ENCODE assay signal across 7 mouse cellular contexts in genomic region chr10:53502875-53503816, GRCm38 (mm10).
DNase-seq lines count a peak whose midpoint lies in the region; ATAC-seq and TF ChIP-seq lines count a peak whose summit lies in the region.

No protein-coding gene starts in this region.

- peaks cover 11 to 15% of the 10 kb centered on the region in 2 experiments; a peak in 3 of 4 replicates for H3K4me1 ChIP-seq in heart, embryonic 14.5 days (ENCODE audit: control insufficient read depth in 2 of 2, insufficient read depth in 2 of 2, low read length in 2 of 2)
- peaks cover 4% of the 10 kb centered on the region for H3K4me1 ChIP-seq in liver, postnatal 0 days (ENCODE audit: insufficient read depth)
- no peaks in the 10 kb centered on the region for H3K4me1 ChIP-seq in stomach, postnatal 0 days (replicated peaks; ENCODE audit: control insufficient read depth, insufficient read depth)

- H3K36me3 ChIP-seq in heart, embryonic 14.5 days (ENCODE audit: control insufficient read depth, insufficient read depth, low read length), result no peaks in the 10 kb centered on the region
- no peaks in the 10 kb centered on the region for H3K36me3 ChIP-seq in liver, postnatal 0 days (replicated peaks; ENCODE audit: insufficient read depth, low read length)
- H3K36me3 ChIP-seq in stomach, postnatal 0 days (ENCODE audit: control insufficient read depth, insufficient read depth, low read length), result no peaks in the 10 kb centered on the region

- no peaks in the 10 kb centered on the region for H3K27me3 ChIP-seq in heart, embryonic 14.5 days (ENCODE audit: control insufficient read depth, insufficient read depth, low read length)
- H3K27me3 ChIP-seq in liver, postnatal 0 days (ENCODE audit: insufficient read depth, low read length), result no peaks in the 10 kb centered on the region
- no peaks in the 10 kb centered on the region for H3K27me3 ChIP-seq in stomach, postnatal 0 days (ENCODE audit: control insufficient read depth, insufficient read depth, low read length)

- peak; percentile 72 for ATAC-seq in heart, embryonic 14.5 days (ENCODE audit: insufficient number of reproducible peaks, insufficient read depth, low FRiP score, low read depth)
- ATAC-seq in liver, postnatal 0 days, result peak; percentile 31; the same call in 1 of the 2 replicates
- no peak for ATAC-seq in stomach, postnatal 0 days (ENCODE audit: low FRiP score, low TSS enrichment)

- peak overlapping the region; percentile 77 to 84 for H3K27ac ChIP-seq in heart, embryonic 14.5 days (replicated peaks in 1 of 2; ENCODE audit: control insufficient read depth in 1 of 2, insufficient read depth in 1 of 2, low read depth in 2 of 2, low read length in 2 of 2)
- H3K27ac ChIP-seq in liver, postnatal 0 days (ENCODE audit: low read depth), result no peak overlapping the region
- H3K27ac ChIP-seq in stomach, postnatal 0 days (replicated peaks), result peak overlapping the region; percentile 31; the same call in 1 of the 2 replicates

- peak overlapping the region; percentile 59 for H3K4me2 ChIP-seq in heart, embryonic 14.5 days (ENCODE audit: low read length)
- peak overlapping the region; percentile 56 for H3K4me2 ChIP-seq in liver, postnatal 0 days (ENCODE audit: low read depth, low read length)
- 0 out of 2 replicates have a peak overlapping the region, but pooled peaks have one; percentile 23 for H3K4me2 ChIP-seq in stomach, postnatal 0 days (replicated peaks; ENCODE audit: low read depth)

- 23% methylated on average over 21 of the region's 21 CpGs for WGBS in heart, embryonic 14.5 days
- WGBS in liver, postnatal 0 days (ENCODE audit: insufficient replicate concordance), result 47% methylated on average over 21 of the region's 21 CpGs
- WGBS in stomach, postnatal 0 days, result 44% methylated on average over 21 of the region's 21 CpGs

- H3K9ac ChIP-seq in heart, embryonic 14.5 days (ENCODE audit: low read length), result peak overlapping the region; percentile 60
- H3K9ac ChIP-seq in liver, postnatal 0 days (replicated peaks), result 0 out of 2 replicates have a peak overlapping the region, but pooled peaks have one; percentile 22
- H3K9ac ChIP-seq in stomach, postnatal 0 days (ENCODE audit: low read length), result no peak overlapping the region

- H3K4me3 ChIP-seq in heart, embryonic 14.5 days (ENCODE audit: control insufficient read depth in 1 of 2, insufficient read depth in 1 of 2, low read depth in 1 of 2, low read length in 2 of 2), result peak overlapping the region; percentile 19 to 28
- no peak overlapping the region for H3K4me3 ChIP-seq in liver, postnatal 0 days (ENCODE audit: low read depth, low read length)
- no peak overlapping the region for H3K4me3 ChIP-seq in stomach, postnatal 0 days (ENCODE audit: low read depth, low read length)

- no peak for TF ChIP-seq CTCF in liver, postnatal 0 days (IDR thresholded peaks at IDR 0.05; ENCODE audit: low read depth)
- peak; percentile 30 for TF ChIP-seq CTCF in stomach, postnatal 0 days (IDR thresholded peaks at IDR 0.05; ENCODE audit: low read depth)

- no peak for TF ChIP-seq EP300 in liver, postnatal 0 days (IDR thresholded peaks at IDR 0.05; ENCODE audit: low read depth)
- no peak for TF ChIP-seq EP300 in stomach, postnatal 0 days (optimal IDR thresholded peaks at IDR 0.05)

- no peaks in the 10 kb centered on the region for H3K9me3 ChIP-seq in heart, embryonic 14.5 days (ENCODE audit: control insufficient read depth, low read length)
- H3K9me3 ChIP-seq in liver, postnatal 0 days (ENCODE audit: low read length), result no peaks in the 10 kb centered on the region
- no peaks in the 10 kb centered on the region for H3K9me3 ChIP-seq in stomach, postnatal 0 days (ENCODE audit: control insufficient read depth, low read length)

- peak; percentile 10 for DNase-seq in c-Kit-positive CD71-positive TER-119-positive erythroid progenitor cells, embryonic 14.5 days (ENCODE audit: low spot score)
- DNase-seq in embryo, embryonic 9.5 days (ENCODE audit: extremely low spot score), result peak; percentile 51
- peak; percentile 18 to 38 for DNase-seq in kidney, postnatal 36 days
- DNase-seq in liver, postnatal 0 days, result peak; percentile 24
- peak; percentile 27 for DNase-seq in stomach, postnatal 0 days (ENCODE audit: low spot score)
- no peak for DNase-seq in gastrocnemius, postnatal 25 days

Comparison
In these comparisons a context has a peak if more than half of its experiments do, and no peak if none do; other contexts are left out.
1. H3K4me3 ChIP-seq: peak in heart, embryonic 14.5 days (2 of 2); none in liver, postnatal 0 days (single experiment) and stomach, postnatal 0 days (single experiment).
2. Peak in every context shown above with its lines, with median percentiles within 50 percentile points of each other: H3K4me2 ChIP-seq.